Mouse (Mus musculus): ENCODE results near the gene Zbtb8a. TPM values are rescaled to one million over a fixed set of nuclear protein-coding genes. Genes with fewer than 3 reads are reported as not detected.
A peak's percentile ranks its signal among the peaks of the same experiment; 100 is the strongest.

Gene Zbtb8a
- polyA plus RNA-seq, 1 experiment from 2014 or later = 15.8 TPM

DNA sequence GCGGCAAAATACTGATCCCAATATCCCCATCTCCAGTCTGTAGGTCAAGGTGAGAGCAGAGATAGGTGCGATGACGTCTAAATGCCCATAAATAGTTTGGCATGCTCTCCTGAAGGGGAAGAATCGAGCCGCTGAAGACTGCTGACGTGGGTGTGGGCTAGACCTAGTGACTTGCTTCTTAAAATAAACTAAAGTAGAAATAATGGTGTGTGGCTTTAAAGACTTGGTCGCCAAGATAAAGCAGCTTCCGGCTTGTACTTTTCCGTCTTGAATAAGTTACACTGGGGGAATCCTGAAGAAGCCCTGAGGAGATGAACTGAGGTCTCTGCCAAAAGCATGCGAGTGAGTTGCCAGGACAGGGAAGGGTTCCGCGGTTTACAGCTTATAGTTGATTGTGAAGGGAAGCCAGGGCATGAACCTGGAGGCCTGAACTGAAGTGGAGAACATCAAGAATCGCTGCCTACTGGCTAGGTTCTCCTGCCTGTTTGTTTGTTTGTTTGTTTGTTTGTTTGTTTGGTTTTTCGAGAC lies 12.4 kb upstream of the Zbtb8a start:
- Histone ChIP-seq H3K36me3 (no peaks in the 10 kb centered on the region), H3K4me3 (no peak overlapping the region), H3K4me2 (no peak overlapping the region), H3K27me3 (no peaks in the 10 kb centered on the region), H3K9ac (no peak overlapping the region), H3K9me3 (no peaks in the 10 kb centered on the region), H3K4me1 (0 out of 2 replicates have a peak, but pooled peaks cover 9% of the 10 kb centered on the region), H3K27ac (no peak overlapping the region)
- ATAC-seq (ENCODE audit: insufficient number of reproducible peaks, low FRiP score, low TSS enrichment, low read depth) = no peak
- WGBS = 75% methylated on average over 14 of the region's 14 CpGs

GRCm38 (mm10) chr4:129388404-129388803 lies 10.5 kb upstream of the Zbtb8a start:
- H3K9ac ChIP-seq = no peak overlapping the region
- H3K4me1 ChIP-seq = no peaks in the 10 kb centered on the region
- H3K27ac ChIP-seq = no peak overlapping the region
- no peaks in the 10 kb centered on the region for H3K9me3 ChIP-seq
- WGBS = 90% methylated on average over 5 of the region's 5 CpGs
- no peaks in the 10 kb centered on the region for H3K36me3 ChIP-seq
- H3K4me2 ChIP-seq = no peak overlapping the region
- ATAC-seq (ENCODE audit: insufficient number of reproducible peaks, low FRiP score, low TSS enrichment, low read depth) = no peak
- H3K27me3 ChIP-seq = no peaks in the 10 kb centered on the region
- H3K4me3 ChIP-seq = no peak overlapping the region

- WGBS = 75% methylated on average over 2 of the region's 2 CpGs
- Histone ChIP-seq H3K27me3 (no peaks in the 10 kb centered on the region), H3K27ac (no peak overlapping the region), H3K9me3 (no peaks in the 10 kb centered on the region), H3K4me2 (no peak overlapping the region), H3K36me3 (no peaks in the 10 kb centered on the region), H3K9ac (no peak overlapping the region), H3K4me3 (no peak overlapping the region), H3K4me1 (no peaks in the 10 kb centered on the region)
- no peak for ATAC-seq (ENCODE audit: insufficient number of reproducible peaks, low FRiP score, low TSS enrichment, low read depth)
Observed at GRCm38 (mm10) chr4:129386989-129387388, 9.1 kb upstream of the Zbtb8a start.

DNA sequence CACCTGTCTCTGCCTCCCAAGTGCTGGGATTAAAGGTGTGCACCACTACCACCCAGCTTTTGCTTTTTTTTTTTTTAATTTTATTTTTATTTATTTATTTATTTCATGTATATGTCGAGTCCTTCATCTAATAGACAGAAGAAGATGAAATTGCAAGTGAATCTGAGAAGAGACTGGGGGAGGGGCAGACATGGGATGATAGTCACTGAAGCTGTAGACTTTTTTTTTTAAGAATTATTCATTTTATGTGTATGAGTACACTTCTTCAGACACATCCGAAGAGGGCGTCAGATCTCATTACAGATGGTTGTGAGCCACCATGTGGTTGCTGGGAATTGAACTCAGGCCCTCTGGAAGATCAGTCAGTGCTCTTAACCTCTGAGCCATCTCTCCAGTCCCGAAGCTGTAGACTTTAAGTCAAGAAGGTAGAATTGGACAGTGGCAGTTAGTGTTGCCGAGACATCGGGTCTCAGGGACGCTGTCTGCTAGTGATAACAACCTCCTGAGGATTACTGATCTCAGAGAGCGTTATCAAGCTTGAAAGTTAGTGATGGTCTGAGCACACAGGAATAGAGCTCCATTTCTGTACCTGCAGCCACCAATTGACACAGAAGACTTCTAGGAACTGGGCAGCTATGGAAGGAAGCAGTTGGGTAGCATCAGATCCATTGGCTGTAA lies 8.5 kb upstream of the Zbtb8a start:
- H3K36me3 ChIP-seq = no peaks in the 10 kb centered on the region
- no peaks in the 10 kb centered on the region for H3K4me1 ChIP-seq
- H3K9me3 ChIP-seq = no peaks in the 10 kb centered on the region
- no peak overlapping the region for H3K4me3 ChIP-seq
- ATAC-seq (ENCODE audit: insufficient number of reproducible peaks, low FRiP score, low TSS enrichment, low read depth) = no peak
- no peak overlapping the region for H3K9ac ChIP-seq
- H3K4me2 ChIP-seq = no peak overlapping the region
- H3K27ac ChIP-seq = no peak overlapping the region
- no peaks in the 10 kb centered on the region for H3K27me3 ChIP-seq
- WGBS = 87% methylated on average over 8 of the region's 8 CpGs

DNA sequence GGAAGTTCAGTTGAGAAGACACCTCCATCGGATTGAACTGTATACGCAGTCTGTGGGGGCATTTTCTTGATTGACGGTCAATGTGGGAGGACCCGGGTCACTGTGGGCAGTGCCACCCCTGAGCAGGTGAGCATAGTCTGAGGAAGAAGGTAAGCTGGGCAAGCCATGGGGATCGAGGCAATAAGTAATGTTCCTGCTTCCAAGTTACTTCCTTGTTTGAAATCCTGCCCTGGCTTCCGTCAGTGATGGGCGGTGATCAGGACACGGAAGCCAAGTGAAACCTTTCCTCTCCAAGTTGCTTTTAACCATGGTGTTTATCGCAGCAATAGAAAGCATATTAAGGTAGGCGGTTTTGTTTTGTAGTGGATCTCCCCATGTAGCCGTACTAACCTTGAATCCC lies 7.8 kb upstream of the Zbtb8a start:
- Histone ChIP-seq H3K27me3 (no peaks in the 10 kb centered on the region), H3K4me3 (no peak overlapping the region), H3K9ac (no peak overlapping the region), H3K9me3 (no peaks in the 10 kb centered on the region), H3K4me2 (no peak overlapping the region), H3K36me3 (no peaks in the 10 kb centered on the region), H3K27ac (no peak overlapping the region), H3K4me1 (no peaks in the 10 kb centered on the region)
- ATAC-seq (ENCODE audit: insufficient number of reproducible peaks, low FRiP score, low TSS enrichment, low read depth) = no peak
- 87% methylated on average over 11 of the region's 11 CpGs for WGBS

DNA sequence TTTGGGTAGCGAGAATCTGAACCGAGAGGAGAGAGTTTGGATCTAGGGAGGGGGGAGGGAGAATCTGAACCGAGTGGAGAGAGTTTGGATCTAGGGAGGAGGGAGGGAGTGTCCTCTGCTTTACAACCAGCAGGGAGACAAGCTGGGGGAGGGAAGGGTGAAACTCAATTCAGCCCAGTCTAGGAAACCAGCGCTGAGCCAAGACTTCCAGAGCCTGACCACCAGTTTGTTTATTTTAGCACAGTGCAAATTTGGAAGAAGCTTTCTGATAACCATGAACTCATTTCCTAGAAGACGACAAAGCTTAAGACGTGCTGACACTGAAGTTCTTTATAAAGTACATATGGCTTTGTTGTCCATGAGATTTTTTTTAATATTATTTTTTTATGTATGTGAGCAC lies 6.5 kb upstream of the Zbtb8a start:
- no peak for ATAC-seq (ENCODE audit: insufficient number of reproducible peaks, low FRiP score, low TSS enrichment, low read depth)
- no peak overlapping the region for H3K9ac ChIP-seq
- 29% methylated on average over 6 of the region's 6 CpGs for WGBS
- no peak overlapping the region for H3K4me3 ChIP-seq
- H3K36me3 ChIP-seq = no peaks in the 10 kb centered on the region
- H3K9me3 ChIP-seq = no peaks in the 10 kb centered on the region
- H3K4me1 ChIP-seq = no peaks in the 10 kb centered on the region
- no peak overlapping the region for H3K4me2 ChIP-seq
- H3K27ac ChIP-seq = no peak overlapping the region
- no peaks in the 10 kb centered on the region for H3K27me3 ChIP-seq

- no peaks in the 10 kb centered on the region for H3K9me3 ChIP-seq
- H3K36me3 ChIP-seq = no peaks in the 10 kb centered on the region
- 87% methylated on average over 3 of the region's 3 CpGs for WGBS
- H3K27me3 ChIP-seq = no peaks in the 10 kb centered on the region
- no peak overlapping the region for H3K9ac ChIP-seq
- ATAC-seq (ENCODE audit: insufficient number of reproducible peaks, low FRiP score, low TSS enrichment, low read depth) = no peak
- H3K4me2 ChIP-seq = no peak overlapping the region
- H3K4me1 ChIP-seq = no peaks in the 10 kb centered on the region
- H3K27ac ChIP-seq = no peak overlapping the region
- no peak overlapping the region for H3K4me3 ChIP-seq
Observed at GRCm38 (mm10) chr4:129383586-129383985, 5.7 kb upstream of the Zbtb8a start.

- Histone ChIP-seq H3K36me3 (no peaks in the 10 kb centered on the region), H3K9ac (no peak overlapping the region), H3K27ac (no peak overlapping the region), H3K4me3 (no peak overlapping the region), H3K9me3 (no peaks in the 10 kb centered on the region), H3K4me2 (no peak overlapping the region), H3K4me1 (0 out of 2 replicates have a peak, but pooled peaks cover 2% of the 10 kb centered on the region), H3K27me3 (no peaks in the 10 kb centered on the region)
- ATAC-seq (ENCODE audit: insufficient number of reproducible peaks, low FRiP score, low TSS enrichment, low read depth) = no peak
- 88% methylated on average over 2 of the region's 2 CpGs for WGBS
Observed at GRCm38 (mm10) chr4:129382488-129382887, 4.6 kb upstream of the Zbtb8a start.

DNA sequence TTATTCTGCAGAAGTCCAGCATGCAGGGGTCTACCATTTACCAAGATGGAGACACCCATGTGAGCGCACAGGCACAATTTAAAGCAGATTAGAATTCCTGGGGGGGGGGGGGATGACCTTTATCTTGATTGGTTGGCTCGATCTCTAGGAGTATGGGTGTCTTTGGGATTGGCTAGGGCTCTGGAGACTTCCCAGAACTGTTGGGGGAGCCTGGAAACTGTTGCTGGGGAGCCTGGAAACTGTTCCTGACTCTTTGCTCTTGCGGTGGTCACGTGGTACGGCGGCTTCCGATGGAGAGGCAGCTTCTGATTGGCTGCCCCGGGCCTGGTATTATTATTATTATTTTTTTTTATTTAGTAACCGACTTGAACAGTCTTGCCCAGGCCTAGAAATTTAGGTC lies 4.1 kb upstream of the Zbtb8a start:
- Histone ChIP-seq H3K4me1 (0 out of 2 replicates have a peak, but pooled peaks cover 2% of the 10 kb centered on the region), H3K9ac (no peak overlapping the region), H3K4me3 (no peak overlapping the region), H3K27ac (no peak overlapping the region), H3K36me3 (no peaks in the 10 kb centered on the region), H3K4me2 (no peak overlapping the region), H3K27me3 (no peaks in the 10 kb centered on the region), H3K9me3 (no peaks in the 10 kb centered on the region)
- no peak for ATAC-seq (ENCODE audit: insufficient number of reproducible peaks, low FRiP score, low TSS enrichment, low read depth)
- 90% methylated on average over 9 of the region's 9 CpGs for WGBS

GRCm38 (mm10) chr4:129381148-129381547 lies 3.2 kb upstream of the Zbtb8a start:
- H3K4me2 ChIP-seq = no peak overlapping the region
- H3K9me3 ChIP-seq = no peaks in the 10 kb centered on the region
- no peak overlapping the region for H3K27ac ChIP-seq
- no peak overlapping the region for H3K9ac ChIP-seq
- no peaks in the 10 kb centered on the region for H3K36me3 ChIP-seq
- H3K4me1 ChIP-seq = 0 out of 2 replicates have a peak, but pooled peaks cover 2% of the 10 kb centered on the region
- no peak overlapping the region for H3K4me3 ChIP-seq
- no peaks in the 10 kb centered on the region for H3K27me3 ChIP-seq
- WGBS = 76% methylated on average over 8 of the region's 8 CpGs
- no peak for ATAC-seq (ENCODE audit: insufficient number of reproducible peaks, low FRiP score, low TSS enrichment, low read depth)

DNA sequence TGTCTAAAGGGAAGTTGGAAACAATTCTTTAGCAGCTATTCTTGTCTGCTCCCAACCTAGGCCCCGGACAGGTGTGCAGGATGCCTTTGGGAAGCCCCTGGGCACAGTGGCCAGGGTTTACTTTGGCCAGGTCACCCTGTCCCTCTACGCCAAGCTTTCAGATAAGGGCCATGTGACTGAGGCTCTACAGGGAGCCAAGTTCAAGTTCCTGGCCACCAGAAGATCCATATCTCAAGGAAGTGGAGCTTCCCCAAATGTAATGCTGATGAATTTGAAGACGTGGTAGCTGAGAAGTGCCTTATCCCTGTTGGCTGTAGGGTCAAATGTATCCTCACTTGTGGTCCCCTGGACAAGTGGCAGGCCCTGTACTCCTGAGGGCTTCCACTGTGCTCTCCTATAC lies 1.9 kb upstream of the Zbtb8a start:
- Histone ChIP-seq H3K9me3 (no peaks in the 10 kb centered on the region), H3K27me3 (no peaks in the 10 kb centered on the region), H3K9ac (no peak overlapping the region), H3K4me2 (no peak overlapping the region), H3K27ac (no peak overlapping the region), H3K4me3 (no peak overlapping the region), H3K36me3 (no peaks in the 10 kb centered on the region), H3K4me1 (0 out of 2 replicates have a peak, but pooled peaks cover 7% of the 10 kb centered on the region)
- ATAC-seq (ENCODE audit: insufficient number of reproducible peaks, low FRiP score, low TSS enrichment, low read depth) = no peak
- WGBS = 87% methylated on average over 3 of the region's 3 CpGs

DNA sequence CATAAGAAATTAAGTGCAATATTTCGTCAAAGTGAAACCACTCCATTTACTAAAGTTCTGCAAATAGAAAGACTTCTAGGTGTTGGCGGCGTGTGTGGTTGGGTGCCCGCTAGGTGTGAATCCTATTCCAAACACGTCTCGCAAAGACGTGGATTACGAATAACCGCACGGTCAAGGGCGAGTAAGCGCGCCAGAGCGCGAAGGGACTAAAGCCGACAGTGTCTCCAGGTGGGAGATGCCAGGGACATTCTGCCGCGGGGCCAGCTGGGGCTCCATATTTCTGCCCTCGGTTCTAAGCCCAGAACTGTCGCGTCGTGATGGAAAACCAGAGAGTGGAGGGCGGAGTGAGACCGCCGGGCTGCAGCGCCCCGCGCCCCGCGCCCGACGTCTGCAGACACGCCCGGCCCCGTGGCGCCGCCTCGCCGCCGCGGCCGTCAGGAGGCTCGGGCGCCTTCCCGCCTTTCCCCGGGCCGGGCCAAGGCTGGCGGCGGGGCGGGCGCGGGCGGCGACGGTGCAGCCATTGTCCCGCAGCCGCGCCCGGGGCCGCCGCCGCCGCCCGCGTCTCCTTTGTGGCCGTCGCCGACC lies 863 bp downstream of the Zbtb8a start:
- Histone ChIP-seq H3K9ac (peak overlapping the region; percentile 82), H3K36me3 (no peaks in the 10 kb centered on the region), H3K4me1 (peaks cover 17% of the 10 kb centered on the region; the same call in 1 of the 2 replicates), H3K9me3 (no peaks in the 10 kb centered on the region), H3K27me3 (no peaks in the 10 kb centered on the region), H3K4me2 (peak overlapping the region; percentile 70), H3K4me3 (peak overlapping the region; percentile 84), H3K27ac (peak overlapping the region; percentile 94)
- under 1% methylated on average over 52 of the region's 68 CpGs for WGBS
- ATAC-seq (ENCODE audit: insufficient number of reproducible peaks, low FRiP score, low TSS enrichment, low read depth) = 0 out of 2 replicates have a peak, but pooled peaks have one; percentile 27

Data from limb, embryonic 15.5 days (tissue).